Mouse (Mus musculus) thymus, postnatal 25 days (tissue): Measurements from ENCODE around the gene Apoh.

Source experiments
- DNase-seq: peaks from one replicate; pipeline ENCODE4 v3.0.0; 2022

The Apoh gene

GRCm38 (mm10) chr11:108342781-108343768 lies at the start of gene Apoh:
TSS of gene Apoh (plus strand) at chr11:108343354.
- peak; percentile 59 for DNase-seq

GRCm38 (mm10) chr11:108293843-108294242 lies 49.3 kb upstream of the Apoh start:
- DNase-seq = no peak

GRCm38 (mm10) chr11:108294305-108294813 lies 48.8 kb upstream of the Apoh start:
- DNase-seq = no peak

- no peak for DNase-seq
These were observed 47.8 kb upstream of the Apoh start for GRCm38 (mm10) chr11:108295373-108295772.

GRCm38 (mm10) chr11:108297956-108298355 lies 45.2 kb upstream of the Apoh start:
- DNase-seq = no peak

- DNase-seq = no peak
These were observed 43.2 kb upstream of the Apoh start for GRCm38 (mm10) chr11:108299913-108300312.

GRCm38 (mm10) chr11:108300443-108300842 lies 42.7 kb upstream of the Apoh start:
- no peak for DNase-seq

- DNase-seq = no peak
These were observed 42.1 kb upstream of the Apoh start for GRCm38 (mm10) chr11:108301036-108301435.

- DNase-seq = no peak
These were observed 41.2 kb upstream of the Apoh start for GRCm38 (mm10) chr11:108301796-108302490.

GRCm38 (mm10) chr11:108303787-108304186 lies 39.4 kb upstream of the Apoh start:
- no peak for DNase-seq

- no peak for DNase-seq
These were observed 35.9 kb upstream of the Apoh start for GRCm38 (mm10) chr11:108307258-108307657.

- DNase-seq = no peak
These were observed 34.9 kb upstream of the Apoh start for GRCm38 (mm10) chr11:108308253-108308652.

GRCm38 (mm10) chr11:108309791-108310190 lies 33.4 kb upstream of the Apoh start:
- no peak for DNase-seq

GRCm38 (mm10) chr11:108311912-108312311 lies 31.2 kb upstream of the Apoh start:
- DNase-seq = no peak

- DNase-seq = no peak
These were observed 30.6 kb upstream of the Apoh start for GRCm38 (mm10) chr11:108312516-108312915.

GRCm38 (mm10) chr11:108315736-108316135 lies 27.4 kb upstream of the Apoh start:
- DNase-seq = no peak

GRCm38 (mm10) chr11:108317878-108318277 lies 25.3 kb upstream of the Apoh start:
- peak; percentile 16 for DNase-seq

- no peak for DNase-seq
These were observed 24.0 kb upstream of the Apoh start for GRCm38 (mm10) chr11:108319162-108319561.

GRCm38 (mm10) chr11:108320561-108320960 lies 22.6 kb upstream of the Apoh start:
- DNase-seq = no peak

GRCm38 (mm10) chr11:108322156-108322555 lies 21.0 kb upstream of the Apoh start:
- no peak for DNase-seq

GRCm38 (mm10) chr11:108325943-108326342 lies 17.2 kb upstream of the Apoh start:
- DNase-seq = no peak

- no peak for DNase-seq
These were observed 12.3 kb upstream of the Apoh start for GRCm38 (mm10) chr11:108330818-108331217.

- no peak for DNase-seq
These were observed 10.1 kb upstream of the Apoh start for GRCm38 (mm10) chr11:108333006-108333405.
